Mouse (Mus musculus): ENCODE measurements at regions not wholly inside any gene's neighbourhood (a gene's known extent, or its start where the extent isn't known, plus 50 kb on each side); places are given as distances from the start of the nearest gene placed in this dataset.

DNA sequence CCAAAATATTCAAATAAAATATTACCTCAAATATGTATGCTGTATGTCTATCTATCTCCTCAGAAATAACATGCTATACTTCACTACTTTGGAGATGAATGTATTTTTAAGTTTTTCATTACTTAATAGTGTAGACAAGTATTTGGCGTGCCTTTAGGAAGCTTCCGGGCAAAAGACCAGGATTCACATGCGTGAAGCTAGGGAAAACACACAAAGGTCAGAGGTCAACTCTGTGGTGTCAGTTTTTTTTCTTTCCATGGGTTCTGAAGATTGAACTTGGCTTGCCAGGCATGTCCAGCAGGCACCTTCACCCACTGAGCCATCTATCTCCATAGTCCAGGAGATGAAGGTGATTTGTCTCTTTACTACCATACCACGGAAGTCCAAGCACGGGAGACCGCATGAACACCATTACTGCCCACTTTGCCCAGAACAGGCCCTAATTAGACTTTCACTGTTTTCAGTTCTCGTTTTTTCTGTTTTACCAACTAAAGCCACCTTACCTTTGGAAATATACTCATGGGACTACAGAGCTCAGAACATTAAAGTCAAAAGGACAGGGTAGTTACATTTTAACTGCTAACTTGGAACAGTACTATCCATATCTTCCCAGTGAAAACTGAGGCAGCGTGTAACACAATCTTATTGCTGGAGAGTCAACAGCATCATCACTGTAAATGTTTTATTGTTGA lies 76.9 kb upstream of the Ak4 start:
- DNase-seq (ENCODE audit: low spot score in 2 of 2): no peak

DNA sequence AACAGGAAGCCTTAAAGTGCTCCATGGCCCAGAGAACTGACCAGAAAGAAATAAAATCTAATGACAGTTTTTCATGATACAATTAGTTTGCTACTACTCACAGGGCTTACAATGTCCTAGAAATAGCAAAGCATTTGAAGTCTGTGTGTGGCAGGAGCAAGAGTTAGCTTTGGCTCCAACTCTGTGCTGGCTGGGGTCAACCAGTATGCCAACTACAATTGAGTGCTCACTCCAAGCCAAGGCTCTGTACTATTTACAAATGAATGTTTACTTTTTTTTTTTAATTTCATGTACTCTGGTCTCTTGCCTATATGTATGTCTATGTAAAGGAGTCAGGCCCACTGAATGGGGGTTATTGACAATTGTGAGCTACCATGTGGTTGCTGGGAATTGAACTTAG lies 75.7 kb upstream of the Jak1 start:
- DNase-seq (ENCODE audit: low spot score in 2 of 2): no peak

DNA sequence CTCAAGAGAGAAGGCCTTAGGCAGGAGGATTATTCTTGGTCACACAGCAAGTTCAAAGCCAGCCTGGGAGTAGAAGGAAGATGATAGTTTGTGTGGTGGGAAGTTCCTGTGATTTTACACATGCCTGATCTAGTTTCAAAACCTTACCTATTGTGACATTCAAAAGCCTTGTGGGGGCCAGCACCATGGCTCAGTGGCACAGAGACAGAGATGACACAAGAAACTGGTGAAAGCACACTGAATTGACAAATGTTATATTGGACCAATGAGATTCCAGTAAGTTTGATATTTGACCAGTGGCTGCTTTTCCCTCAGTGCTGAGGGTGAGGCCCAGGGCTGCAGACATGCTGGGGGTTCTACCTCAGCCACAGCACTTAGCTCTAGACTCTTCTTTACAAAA lies 73.1 kb upstream of the Jak1 start:
- no peak for DNase-seq (ENCODE audit: low spot score in 2 of 2)

DNA sequence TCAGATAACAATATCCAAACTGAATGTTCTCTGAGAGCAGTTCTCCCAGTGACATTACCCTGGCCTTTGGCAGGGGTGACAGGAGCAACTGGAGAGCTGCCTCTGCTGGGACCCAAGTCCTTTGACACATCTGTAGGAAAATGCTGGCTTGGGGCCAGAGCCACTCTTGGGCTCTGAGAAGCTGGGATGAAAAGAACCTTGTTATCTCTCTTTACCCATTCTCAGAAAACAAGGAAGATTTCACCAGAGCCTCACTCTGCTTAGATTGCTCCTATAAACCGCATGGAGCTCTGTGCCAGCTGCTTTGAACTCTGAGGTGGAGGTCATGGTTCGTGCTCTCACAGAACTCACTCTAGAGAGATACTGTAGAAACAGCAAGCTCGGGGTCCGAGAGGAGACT lies 71.7 kb upstream of the Jak1 start:
- no peak for DNase-seq (ENCODE audit: low spot score in 2 of 2)

- DNase-seq (ENCODE audit: low spot score in 2 of 2): no peak
Measured at GRCm38 (mm10) chr4:101336371-101336770, 71.3 kb upstream of the Jak1 start.

DNA sequence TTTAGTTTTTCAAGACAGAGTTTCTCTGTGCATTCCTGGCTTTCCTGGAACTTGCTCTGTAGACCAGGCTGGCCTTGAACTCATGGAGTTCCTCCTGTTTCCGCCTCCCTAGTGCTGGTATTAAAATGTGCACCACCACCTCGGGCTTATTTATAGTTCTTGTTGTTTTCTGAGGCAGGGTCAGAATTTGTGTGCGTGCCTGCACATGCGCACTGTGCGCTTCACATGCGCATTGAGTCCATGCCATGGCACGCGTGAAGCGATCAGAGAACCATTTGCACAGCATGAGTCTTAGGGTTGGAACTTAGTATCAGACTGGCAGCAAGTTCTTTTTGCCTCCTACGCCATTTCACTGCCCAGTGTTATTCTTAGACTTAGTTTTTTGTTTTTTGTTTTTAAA lies 68.8 kb upstream of the Jak1 start:
- no peak for DNase-seq (ENCODE audit: low spot score in 2 of 2)

DNA sequence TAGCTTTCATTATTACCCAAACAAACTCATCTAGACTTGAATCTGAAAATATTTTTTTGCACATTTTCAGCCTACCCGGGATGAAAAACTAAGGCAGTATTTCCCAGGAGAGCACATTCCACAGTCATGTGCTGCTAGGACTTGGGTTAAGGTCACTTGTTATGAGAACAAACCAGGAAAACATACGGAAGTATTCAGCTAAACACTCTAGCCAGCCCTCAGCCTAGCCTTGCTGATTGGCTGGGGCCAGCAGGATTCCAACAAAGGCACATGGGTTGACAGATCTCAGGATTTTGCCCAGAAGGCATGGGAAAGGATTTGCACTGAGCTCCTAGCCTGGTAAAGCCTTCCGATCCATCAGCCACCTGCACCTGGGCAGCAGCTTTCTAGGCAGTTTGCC lies 68.0 kb upstream of the Jak1 start:
- no peak for DNase-seq (ENCODE audit: low spot score in 2 of 2)

GRCm38 (mm10) chr4:101331231-101331630 lies 66.1 kb upstream of the Jak1 start:
- no peak for DNase-seq (ENCODE audit: low spot score in 2 of 2)

DNA sequence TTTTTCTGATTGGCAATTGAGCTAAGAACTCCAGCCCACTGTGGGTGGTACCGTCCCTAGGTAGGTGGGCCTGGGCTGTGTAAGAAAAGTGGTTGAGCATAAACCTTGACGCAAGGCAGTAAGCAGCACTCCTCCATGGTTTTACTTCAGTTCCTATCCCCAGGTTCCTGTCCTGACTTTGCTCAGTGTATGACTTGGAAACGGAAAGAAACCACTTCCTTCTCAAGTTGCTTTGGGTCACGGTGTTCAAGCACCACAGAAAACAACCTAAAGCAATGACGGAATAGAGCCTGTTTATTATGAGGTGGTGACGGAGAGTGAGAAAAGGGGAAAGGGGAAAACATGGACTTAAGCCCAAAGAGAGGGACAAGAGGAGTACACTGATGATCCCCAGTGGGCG lies 64.0 kb upstream of the Jak1 start:
- no peak for DNase-seq (ENCODE audit: low spot score in 2 of 2)

DNA sequence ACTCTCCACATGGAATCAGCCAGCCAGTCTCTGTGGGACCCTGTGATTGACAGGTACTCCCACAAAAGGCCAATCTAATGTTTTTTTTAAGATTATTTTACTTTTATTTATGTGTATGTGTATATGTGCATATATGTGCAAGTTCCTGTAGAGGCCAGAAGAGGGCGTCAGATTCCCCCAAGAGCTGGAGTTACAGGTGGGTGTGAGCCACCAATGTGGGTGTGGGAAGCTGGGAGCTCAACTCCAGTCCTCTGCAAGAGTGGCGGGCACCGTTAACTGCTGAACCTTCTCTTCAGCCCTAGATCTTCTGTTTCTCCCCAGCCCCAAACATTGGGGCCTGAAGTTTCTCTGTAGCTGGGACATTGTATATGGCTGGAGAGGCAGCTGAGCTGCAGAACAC lies 61.0 kb upstream of the Jak1 start:
- DNase-seq (ENCODE audit: low spot score in 2 of 2): no peak

GRCm38 (mm10) chr4:101321731-101322130 lies 56.6 kb upstream of the Jak1 start:
- no peak for DNase-seq (ENCODE audit: low spot score in 2 of 2)

DNA sequence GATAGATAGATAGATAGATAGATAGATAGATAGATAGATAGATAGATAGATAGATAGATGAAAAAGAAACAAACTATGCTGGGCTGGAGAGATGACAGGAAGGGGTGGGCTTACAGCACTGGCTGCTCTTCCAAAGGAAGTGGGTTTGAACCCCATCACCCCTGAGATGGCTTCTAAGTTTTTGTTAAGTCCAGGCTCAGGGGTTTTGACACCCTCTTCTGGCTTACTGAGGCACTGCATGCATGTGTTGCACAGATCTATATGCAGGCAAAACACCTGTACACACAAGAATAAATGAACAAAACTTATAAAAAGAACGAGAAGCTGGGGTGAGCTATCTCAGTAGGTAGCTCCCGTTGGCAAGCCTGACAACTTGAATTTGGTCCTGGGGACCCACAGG lies 55.5 kb upstream of the Jak1 start:
- DNase-seq (ENCODE audit: low spot score in 2 of 2): no peak

DNA sequence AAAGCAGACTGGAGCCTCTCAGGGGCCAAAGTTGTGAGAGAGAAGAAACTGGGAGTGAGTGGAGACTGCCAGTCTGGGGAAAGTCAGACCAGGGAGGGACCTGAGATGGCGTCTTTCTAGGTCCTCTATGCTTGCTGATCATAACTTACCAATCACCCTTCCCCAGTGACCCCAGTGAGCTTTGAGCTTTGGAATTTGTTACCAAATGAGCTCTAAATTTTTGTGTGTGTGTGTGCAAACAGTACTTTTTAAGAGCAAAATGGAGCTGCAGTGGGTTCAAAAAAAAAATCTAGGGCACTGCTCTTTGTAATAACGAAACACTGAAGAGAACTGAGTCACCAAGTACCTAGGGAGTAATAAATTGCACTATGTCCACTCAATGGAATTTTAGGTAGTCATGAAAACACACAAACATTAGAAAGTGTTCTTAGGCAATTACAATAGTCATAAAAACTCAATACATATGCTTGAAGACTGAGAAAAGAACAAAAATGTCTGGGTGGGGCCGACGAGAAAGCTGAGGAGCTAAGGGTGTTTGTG lies 54.7 kb upstream of the Jak1 start:
- no peak for DNase-seq (ENCODE audit: low spot score in 2 of 2)

DNA sequence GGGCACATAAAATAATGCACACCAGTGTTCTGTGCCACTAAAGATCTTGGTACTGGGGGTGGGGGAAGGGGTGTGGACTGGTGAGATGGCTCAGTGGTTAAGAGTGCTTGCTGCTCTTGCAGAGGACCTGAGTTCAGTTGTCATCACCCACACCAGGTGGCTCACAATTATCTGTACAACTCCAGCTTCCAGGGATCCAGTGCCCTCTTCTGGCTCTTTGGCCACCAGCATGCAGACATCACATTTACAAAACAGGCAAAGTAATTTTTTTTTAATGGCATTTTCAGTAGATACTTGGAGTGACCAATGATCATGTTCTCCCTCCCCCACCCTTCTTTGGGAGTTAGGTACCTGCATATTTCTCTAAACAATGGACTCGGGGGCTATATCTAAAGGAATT lies 53.8 kb upstream of the Jak1 start:
- no peak for DNase-seq (ENCODE audit: low spot score in 2 of 2)

- no peak for DNase-seq (ENCODE audit: low spot score in 2 of 2)
Measured at GRCm38 (mm10) chr4:101316061-101316460, 51.0 kb upstream of the Jak1 start.

Small RNAs in the stretch of these regions (microRNA-seq; reads per million reads assigned to microRNA genes)
- gene Mir101a: 80.8 to 83.3 reads per million in 2 experiments

All from left cerebral cortex, adult 18-20 months (tissue).